Mouse (Mus musculus): ENCODE data around the gene Egfr. TPM values are rescaled to one million over a fixed set of nuclear protein-coding genes. Genes with fewer than 3 reads are reported as not detected.

Gene Egfr
- total RNA-seq, 2 experiments from 2014 or later: 15.5 to 23.5 TPM

Other genes with a start within 250 kb of the Egfr start
- gene Sec61g, start 243.7 kb upstream of the Egfr start, total RNA-seq (2021): 1 to 10 TPM; 8.6 to 9.6 TPM
- 1 to 10 TPM; 1.3 to 2.1 TPM for gene Fbxo48, start 199.2 kb downstream of the Egfr start, total RNA-seq (2021)